Mouse (Mus musculus) heart, embryonic 12.5 days (tissue): ENCODE results near the gene Wasf2. TPM values are rescaled to one million over a fixed set of nuclear protein-coding genes. Genes with fewer than 3 reads are reported as not detected.

ENCODE experiments used
- ATAC-seq: fragments of 200-750 bp; cut with Nextera tagmentation; 2 replicates; pipeline ENCODE4 v1.8.0; 2017; ENCODE audit warnings: moderate TSS enrichment, moderate library complexity; ENCODE audit not compliant: insufficient number of reproducible peaks, low FRiP score
- H3K27ac ChIP-seq: fragments of 300-500 bp; sonication (generic); 2 replicates; pipeline ENCODE4 v1.5.1; 2016; ENCODE audit warnings: mild to moderate bottlenecking, moderate library complexity; ENCODE audit not compliant: poor library complexity, severe bottlenecking
- H3K27me3 ChIP-seq: fragments of 300-500 bp; sonication (generic); replicated peaks from 2 replicates; pipeline ENCODE4 v1.6.1; 2016; ENCODE audit warnings: mild to moderate bottlenecking, moderate library complexity
- H3K36me3 ChIP-seq: fragments of 300-500 bp; sonication (generic); 2 replicates; pipeline ENCODE4 v1.6.1; 2016; ENCODE audit warnings: mild to moderate bottlenecking, moderate library complexity
- H3K4me1 ChIP-seq: fragments of 300-500 bp; sonication (generic); replicated peaks from 2 replicates; pipeline ENCODE4 v1.6.1; 2016; ENCODE audit warnings: mild to moderate bottlenecking
- H3K4me2 ChIP-seq: fragments of 300-500 bp; sonication (generic); 2 replicates; pipeline ENCODE4 v1.6.1; 2016; ENCODE audit warnings: mild to moderate bottlenecking, moderate library complexity
- H3K4me3 ChIP-seq: fragments of 300-500 bp; sonication (generic); 2 replicates; pipeline ENCODE4 v1.5.1; 2016; ENCODE audit warnings: mild to moderate bottlenecking
- H3K9ac ChIP-seq: fragments of 300-500 bp; sonication (generic); 2 replicates; pipeline ENCODE4 v1.6.1; 2016; ENCODE audit warnings: mild to moderate bottlenecking, moderate library complexity
- H3K9me3 ChIP-seq: fragments of 300-500 bp; sonication (generic); replicated peaks from 2 replicates; pipeline ENCODE4 v1.6.1; 2016; ENCODE audit warnings: mild to moderate bottlenecking, moderate library complexity
- WGBS: fragments of 180-500 bp; shearing (Covaris S2); methylation state at CpG from one replicate; pipeline ENCODE4 v1.1.7; 2016; 5-methylcytosine and 5-hydroxymethylcytosine counted together
- polyA plus RNA-seq: library from polyadenylated mRNA; unstranded; fragments of >200 nt; fragmentation: Nextera tagmentation; extraction: Ambion mirVana; gene quantifications from 2 replicates; pipeline ENCODE4 v1.2.1, GENCODE M21; 2016

Wasf2 gene
- polyA plus RNA-seq, 1 experiment from 2014 or later = 68.5 TPM

GRCm38 (mm10) chr4:133160211-133160610 is 29.9 kb downstream of the Wasf2 start:
- Histone ChIP-seq H3K4me1 (peaks cover 36% of the 10 kb centered on the region), H3K36me3 (peaks cover 12% of the 10 kb centered on the region), H3K4me2 (no peak overlapping the region), H3K27ac (no peak overlapping the region), H3K27me3 (no peaks in the 10 kb centered on the region), H3K4me3 (no peak overlapping the region), H3K9me3 (no peaks in the 10 kb centered on the region), H3K9ac (no peak overlapping the region)
- no peak for ATAC-seq
- 86% methylated on average over 8 of the region's 8 CpGs for WGBS

- Histone ChIP-seq H3K27ac (no peak overlapping the region), H3K4me1 (peaks cover 35% of the 10 kb centered on the region), H3K9me3 (no peaks in the 10 kb centered on the region), H3K9ac (no peak overlapping the region), H3K4me2 (no peak overlapping the region), H3K4me3 (no peak overlapping the region), H3K36me3 (peaks cover 11% of the 10 kb centered on the region), H3K27me3 (no peaks in the 10 kb centered on the region)
- WGBS = 73% methylated on average over 4 of the region's 4 CpGs
- no peak for ATAC-seq
These were observed 30.5 kb downstream of the Wasf2 start for GRCm38 (mm10) chr4:133160821-133161220.

- H3K36me3 ChIP-seq = peaks cover 16% of the 10 kb centered on the region
- no peaks in the 10 kb centered on the region for H3K27me3 ChIP-seq
- peaks cover 34% of the 10 kb centered on the region for H3K4me1 ChIP-seq
- no peak overlapping the region for H3K27ac ChIP-seq
- 74% methylated on average over 6 of the region's 6 CpGs for WGBS
- no peak overlapping the region for H3K9ac ChIP-seq
- H3K4me3 ChIP-seq = no peak overlapping the region
- H3K9me3 ChIP-seq = no peaks in the 10 kb centered on the region
- no peak overlapping the region for H3K4me2 ChIP-seq
- ATAC-seq = no peak
These were observed 31.9 kb downstream of the Wasf2 start for GRCm38 (mm10) chr4:133162196-133162595.

DNA sequence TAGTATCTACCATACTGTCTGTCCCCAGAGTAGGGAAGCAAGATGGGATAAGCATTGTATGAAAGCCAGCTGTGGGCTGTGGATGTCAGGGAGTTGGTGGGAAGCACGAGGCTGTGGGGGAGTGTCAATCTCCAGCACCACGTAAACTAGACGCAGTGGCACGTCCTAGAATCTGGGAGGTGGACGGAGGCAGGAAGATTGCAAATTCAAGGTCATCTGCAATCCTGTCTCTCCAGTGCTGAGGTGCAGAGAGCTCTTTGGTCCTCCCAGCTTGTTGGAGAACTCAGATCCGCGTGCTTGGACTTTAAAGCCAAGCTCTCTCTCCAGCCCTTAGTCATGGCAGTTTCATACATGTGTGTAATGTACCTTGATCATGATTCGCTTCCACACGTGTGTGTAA is 36.5 kb downstream of the Wasf2 start:
- peak overlapping the region; percentile 59 for H3K27ac ChIP-seq

DNA sequence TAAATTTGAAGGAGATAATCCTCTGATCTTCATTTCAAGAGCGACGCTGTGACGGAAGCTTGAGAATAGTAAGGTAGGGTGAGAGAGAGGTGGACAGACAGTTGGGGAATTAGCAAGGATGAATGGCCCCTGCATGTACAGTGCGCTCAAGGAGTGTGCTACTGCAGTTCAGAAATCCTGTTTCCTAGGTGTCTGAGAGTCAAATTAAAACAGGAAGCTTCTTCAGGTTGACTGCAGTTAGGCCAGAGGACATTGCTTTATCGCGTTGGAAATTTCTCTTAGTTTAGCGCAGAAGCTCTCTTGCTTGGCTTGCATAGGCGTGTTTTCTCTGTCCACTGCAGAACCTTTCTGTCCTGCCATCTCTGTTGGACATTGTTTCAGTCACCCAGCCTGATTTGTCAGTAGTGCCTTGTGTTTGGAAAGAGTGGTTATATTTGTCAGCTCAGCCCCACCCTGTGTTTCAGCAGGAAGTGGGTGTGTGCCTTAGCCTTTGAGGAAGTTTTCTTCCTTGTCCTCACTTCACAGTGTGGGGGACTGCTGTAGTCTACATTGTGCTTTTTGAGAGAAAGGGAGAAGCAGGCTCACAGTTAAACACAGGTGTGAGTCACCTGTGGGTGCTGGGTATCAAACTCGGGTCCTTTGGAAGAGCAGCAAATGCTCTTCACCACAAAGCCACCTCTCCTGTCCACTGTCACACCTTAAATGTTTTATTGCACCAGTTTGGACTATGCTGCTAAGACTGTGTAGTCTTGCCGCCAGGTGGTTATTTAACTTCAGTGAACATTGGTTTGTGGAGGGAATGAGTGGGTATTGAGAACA is 39.1 kb downstream of the Wasf2 start:
- H3K4me1 ChIP-seq = peaks cover 55% of the 10 kb centered on the region
- H3K9me3 ChIP-seq = no peaks in the 10 kb centered on the region
- no peak overlapping the region for H3K9ac ChIP-seq
- no peak overlapping the region for H3K4me3 ChIP-seq
- no peaks in the 10 kb centered on the region for H3K27me3 ChIP-seq
- H3K4me2 ChIP-seq = no peak overlapping the region
- 73% methylated on average over 10 of the region's 10 CpGs for WGBS
- H3K36me3 ChIP-seq = peaks cover 17% of the 10 kb centered on the region
- no peak for ATAC-seq
- peak overlapping the region; percentile 27 for H3K27ac ChIP-seq

More for the DNA sequence above, 36.5 kb downstream of the Wasf2 start:
- 62% methylated on average over 9 of the region's 9 CpGs for WGBS
- Histone ChIP-seq H3K4me2 (no peak overlapping the region), H3K9me3 (no peaks in the 10 kb centered on the region), H3K4me1 (peaks cover 35% of the 10 kb centered on the region), H3K27me3 (no peaks in the 10 kb centered on the region), H3K9ac (no peak overlapping the region), H3K36me3 (peaks cover 14% of the 10 kb centered on the region), H3K4me3 (no peak overlapping the region)
- peak; percentile 22; the same call in 1 of the 2 replicates for ATAC-seq

GRCm38 (mm10) chr4:133170056-133170524 is 39.8 kb downstream of the Wasf2 start:
- WGBS = 64% methylated on average over 3 of the region's 3 CpGs
- Histone ChIP-seq H3K36me3 (peaks cover 13% of the 10 kb centered on the region), H3K4me3 (no peak overlapping the region), H3K27me3 (no peaks in the 10 kb centered on the region), H3K4me2 (no peak overlapping the region), H3K4me1 (peaks cover 59% of the 10 kb centered on the region), H3K9ac (no peak overlapping the region), H3K9me3 (no peaks in the 10 kb centered on the region), H3K27ac (peak overlapping the region; percentile 14; the same call in 1 of the 2 replicates)
- no peak for ATAC-seq

GRCm38 (mm10) chr4:133170616-133171015 is 40.3 kb downstream of the Wasf2 start:
- no peaks in the 10 kb centered on the region for H3K27me3 ChIP-seq
- H3K4me2 ChIP-seq = no peak overlapping the region
- H3K9me3 ChIP-seq = no peaks in the 10 kb centered on the region
- ATAC-seq = no peak
- peak overlapping the region; percentile 14; the same call in 1 of the 2 replicates for H3K27ac ChIP-seq
- no peak overlapping the region for H3K9ac ChIP-seq
- peaks cover 12% of the 10 kb centered on the region; the same call in 1 of the 2 replicates for H3K36me3 ChIP-seq
- peaks cover 65% of the 10 kb centered on the region for H3K4me1 ChIP-seq
- H3K4me3 ChIP-seq = no peak overlapping the region

DNA sequence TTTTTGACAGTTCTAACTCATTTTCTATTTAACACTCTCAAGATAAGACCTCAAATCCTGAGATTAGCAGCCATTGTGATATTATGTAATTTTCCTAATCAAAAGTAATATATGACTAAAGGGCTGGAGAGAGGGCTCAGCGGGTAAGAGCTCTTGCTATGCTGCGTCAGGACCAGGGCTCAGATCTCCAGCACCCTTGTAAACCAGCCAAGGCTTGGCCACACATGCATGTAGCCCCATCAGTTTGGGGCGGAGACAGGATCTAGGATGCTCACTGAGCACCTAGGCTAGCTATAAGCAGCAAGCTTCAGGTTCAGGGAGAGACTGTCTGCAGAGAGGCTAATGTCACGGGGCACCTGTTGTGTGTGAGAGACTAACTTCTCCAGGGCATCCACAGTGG is 42.1 kb downstream of the Wasf2 start:
- no peaks in the 10 kb centered on the region for H3K9me3 ChIP-seq
- H3K9ac ChIP-seq = no peak overlapping the region
- peaks cover 68% of the 10 kb centered on the region for H3K4me1 ChIP-seq
- no peaks in the 10 kb centered on the region for H3K27me3 ChIP-seq
- 0 out of 2 replicates have a peak overlapping the region, but pooled peaks have one; percentile 3 for H3K27ac ChIP-seq
- H3K4me2 ChIP-seq = no peak overlapping the region
- ATAC-seq = no peak
- 91% methylated on average over 4 of the region's 4 CpGs for WGBS
- peaks cover 16% of the 10 kb centered on the region; the same call in 1 of the 2 replicates for H3K36me3 ChIP-seq
- no peak overlapping the region for H3K4me3 ChIP-seq

- Histone ChIP-seq H3K36me3 (peaks cover 23% of the 10 kb centered on the region), H3K9ac (no peak overlapping the region; the same call in 1 of the 2 replicates), H3K4me3 (no peak overlapping the region), H3K4me2 (peak overlapping the region; percentile 4; the same call in 1 of the 2 replicates), H3K4me1 (peaks cover 70% of the 10 kb centered on the region), H3K27me3 (no peaks in the 10 kb centered on the region), H3K9me3 (no peaks in the 10 kb centered on the region), H3K27ac (peak overlapping the region; percentile 73)
- ATAC-seq = no peak
- 28% methylated on average over 4 of the region's 4 CpGs for WGBS
These were observed 44.1 kb downstream of the Wasf2 start for GRCm38 (mm10) chr4:133174361-133174760.

- no peak overlapping the region; the same call in 1 of the 2 replicates for H3K9ac ChIP-seq
- peaks cover 30% of the 10 kb centered on the region for H3K36me3 ChIP-seq
- no peak overlapping the region for H3K4me3 ChIP-seq
- H3K27ac ChIP-seq = peak overlapping the region; percentile 80
- WGBS = 72% methylated on average over 7 of the region's 7 CpGs
- no peak for ATAC-seq
- H3K27me3 ChIP-seq = no peaks in the 10 kb centered on the region
- H3K4me1 ChIP-seq = peaks cover 62% of the 10 kb centered on the region
- no peaks in the 10 kb centered on the region for H3K9me3 ChIP-seq
- no peak overlapping the region for H3K4me2 ChIP-seq
These were observed 45.0 kb downstream of the Wasf2 start for GRCm38 (mm10) chr4:133175274-133175673.

DNA sequence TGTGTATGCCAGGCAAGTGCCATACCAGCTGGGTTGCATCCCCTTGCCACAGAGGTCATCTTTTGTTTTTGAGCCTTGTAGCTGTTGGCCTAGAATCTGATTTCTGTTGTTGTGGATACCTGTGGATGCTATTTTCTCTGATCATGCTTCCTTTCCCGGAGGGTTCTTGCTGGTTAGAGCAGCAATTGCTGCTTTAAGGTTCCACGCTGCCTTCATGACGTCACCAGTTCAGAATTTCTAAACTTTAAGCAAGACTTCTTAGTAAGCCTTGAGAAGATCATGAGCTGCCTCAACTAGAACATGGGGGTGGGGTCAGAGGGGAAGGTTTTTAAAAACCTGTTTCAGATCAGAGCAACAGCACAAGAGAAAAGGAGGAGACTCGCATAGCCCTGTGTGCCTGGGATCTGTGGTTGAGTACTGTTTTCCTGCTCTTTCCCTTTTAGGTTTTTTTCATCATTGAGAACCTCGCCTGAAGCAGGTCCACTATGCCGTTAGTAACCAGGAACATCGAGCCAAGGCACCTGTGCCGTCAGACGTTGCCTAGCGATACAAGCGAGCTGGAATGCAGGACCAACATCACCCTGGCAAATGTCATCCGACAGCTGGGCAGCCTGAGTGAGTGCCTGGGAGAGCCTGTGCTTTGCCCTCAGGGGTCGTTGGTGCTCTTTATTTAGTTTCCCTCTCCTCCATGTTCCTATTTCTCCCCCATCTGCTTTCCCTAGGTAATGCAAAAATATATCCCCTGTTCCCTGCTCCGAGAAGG is 45.9 kb downstream of the Wasf2 start:
- H3K27me3 ChIP-seq = no peaks in the 10 kb centered on the region
- H3K27ac ChIP-seq = peak overlapping the region; percentile 80
- H3K9ac ChIP-seq = peak overlapping the region; percentile 22; the same call in 1 of the 2 replicates
- H3K4me3 ChIP-seq = no peak overlapping the region
- H3K4me1 ChIP-seq = peaks cover 55% of the 10 kb centered on the region
- H3K9me3 ChIP-seq = no peaks in the 10 kb centered on the region
- H3K4me2 ChIP-seq = peak overlapping the region; percentile 35
- 40% methylated on average over 14 of the region's 14 CpGs for WGBS
- H3K36me3 ChIP-seq = peaks cover 37% of the 10 kb centered on the region
- no peak for ATAC-seq
